Mouse (Mus musculus) forebrain, embryonic 13.5 days (tissue): ENCODE results near the gene Polr2b. TPM values are rescaled to one million over a fixed set of nuclear protein-coding genes. Genes with fewer than 3 reads are reported as not detected.
A peak's percentile ranks its signal among the peaks of the same experiment; 100 is the strongest.

Experiments
- ATAC-seq: fragments of 200-750 bp; cut with Nextera tagmentation; 2 replicates; pipeline ENCODE4 v1.8.0; 2017
- H3K27ac ChIP-seq: fragments of 300-500 bp; sonication (generic); 2 replicates; pipeline ENCODE4 v1.5.1; 2015; ENCODE audit warnings: inconsistent platforms, mild to moderate bottlenecking, moderate library complexity
- H3K27me3 ChIP-seq: fragments of 300-500 bp; sonication (generic); 2 replicates; pipeline ENCODE4 v1.6.1; 2015; ENCODE audit warnings: mild to moderate bottlenecking, inconsistent platforms
- H3K36me3 ChIP-seq: fragments of 300-500 bp; sonication (generic); 2 replicates; pipeline ENCODE4 v1.6.1; 2015; ENCODE audit warnings: mild to moderate bottlenecking, inconsistent platforms; ENCODE audit not compliant: poor library complexity, severe bottlenecking
- H3K4me1 ChIP-seq: fragments of 300-500 bp; sonication (generic); 2 replicates; pipeline ENCODE4 v1.6.1; 2015; ENCODE audit warnings: inconsistent platforms
- H3K4me2 ChIP-seq: fragments of 300-500 bp; sonication (generic); 2 replicates; pipeline ENCODE4 v1.6.1; 2015; ENCODE audit warnings: inconsistent platforms, mild to moderate bottlenecking, moderate library complexity
- H3K4me3 ChIP-seq: fragments of 300-500 bp; sonication (generic); 2 replicates; pipeline ENCODE4 v1.5.1; 2015; ENCODE audit warnings: mild to moderate bottlenecking, inconsistent platforms
- H3K9ac ChIP-seq: fragments of 300-500 bp; sonication (generic); 2 replicates; pipeline ENCODE4 v1.6.1; 2015; ENCODE audit warnings: mild to moderate bottlenecking, inconsistent platforms
- H3K9me3 ChIP-seq: fragments of 300-500 bp; sonication (generic); replicated peaks from 2 replicates; pipeline ENCODE4 v1.6.1; 2016; ENCODE audit warnings: inconsistent platforms
- WGBS: fragments of 180-500 bp; shearing (Covaris S2); methylation state at CpG from one replicate; pipeline ENCODE4 v1.1.7; 2015; 5-methylcytosine and 5-hydroxymethylcytosine counted together
- polyA plus RNA-seq: library from polyadenylated mRNA; unstranded; fragments of >200 nt; fragmentation: Nextera tagmentation; extraction: Ambion mirVana; gene quantifications from 2 replicates; pipeline ENCODE4 v1.2.1, GENCODE M21; 2015

The Polr2b gene
- polyA plus RNA-seq, 1 experiment from 2014 or later = 82.5 TPM

- H3K4me1 ChIP-seq = no peaks in the 10 kb centered on the region
- no peak for ATAC-seq
- no peak overlapping the region for H3K9ac ChIP-seq
- H3K4me2 ChIP-seq = no peak overlapping the region
- no peaks in the 10 kb centered on the region for H3K27me3 ChIP-seq
- no peaks in the 10 kb centered on the region for H3K36me3 ChIP-seq
- WGBS = 91% methylated on average over 5 of the region's 5 CpGs
- no peak overlapping the region for H3K4me3 ChIP-seq
- H3K9me3 ChIP-seq = no peaks in the 10 kb centered on the region
- H3K27ac ChIP-seq = no peak overlapping the region
Measured at GRCm38 (mm10) chr5:77383799-77384554, 74.0 kb downstream of the Polr2b start.

GRCm38 (mm10) chr5:77384724-77385123, 74.8 kb downstream of the Polr2b start:
- Histone ChIP-seq H3K9me3 (no peaks in the 10 kb centered on the region), H3K9ac (no peak overlapping the region), H3K36me3 (no peaks in the 10 kb centered on the region), H3K4me3 (no peak overlapping the region), H3K4me1 (no peaks in the 10 kb centered on the region), H3K27ac (no peak overlapping the region), H3K27me3 (no peaks in the 10 kb centered on the region), H3K4me2 (no peak overlapping the region)
- WGBS = 65% methylated on average over 9 of the region's 9 CpGs
- no peak for ATAC-seq

- Histone ChIP-seq H3K36me3 (no peaks in the 10 kb centered on the region), H3K9ac (no peak overlapping the region), H3K27me3 (no peaks in the 10 kb centered on the region), H3K4me2 (no peak overlapping the region), H3K9me3 (no peaks in the 10 kb centered on the region), H3K4me1 (no peaks in the 10 kb centered on the region), H3K4me3 (no peak overlapping the region), H3K27ac (no peak overlapping the region)
- WGBS = 90% methylated on average over 5 of the region's 5 CpGs
- no peak for ATAC-seq
Measured at GRCm38 (mm10) chr5:77385221-77385620, 75.3 kb downstream of the Polr2b start.

GRCm38 (mm10) chr5:77385900-77386595, 76.1 kb downstream of the Polr2b start:
- Histone ChIP-seq H3K27me3 (no peaks in the 10 kb centered on the region), H3K4me1 (no peaks in the 10 kb centered on the region), H3K9ac (no peak overlapping the region), H3K4me3 (no peak overlapping the region), H3K4me2 (no peak overlapping the region), H3K9me3 (no peaks in the 10 kb centered on the region), H3K27ac (no peak overlapping the region), H3K36me3 (no peaks in the 10 kb centered on the region)
- ATAC-seq = no peak
- WGBS = 87% methylated on average over 6 of the region's 6 CpGs

GRCm38 (mm10) chr5:77386596-77387413, 76.9 kb downstream of the Polr2b start:
- no peaks in the 10 kb centered on the region for H3K27me3 ChIP-seq
- H3K9ac ChIP-seq = no peak overlapping the region
- 81% methylated on average over 10 of the region's 10 CpGs for WGBS
- H3K9me3 ChIP-seq = no peaks in the 10 kb centered on the region
- no peaks in the 10 kb centered on the region for H3K4me1 ChIP-seq
- no peak overlapping the region for H3K27ac ChIP-seq
- no peak for ATAC-seq
- no peaks in the 10 kb centered on the region for H3K36me3 ChIP-seq
- H3K4me2 ChIP-seq = no peak overlapping the region
- H3K4me3 ChIP-seq = no peak overlapping the region

- WGBS = 89% methylated on average over 8 of the region's 8 CpGs
- no peak for ATAC-seq
- no peaks in the 10 kb centered on the region for H3K36me3 ChIP-seq
Measured at GRCm38 (mm10) chr5:77387414-77387704, 77.4 kb downstream of the Polr2b start.

GRCm38 (mm10) chr5:77388359-77388758, 78.4 kb downstream of the Polr2b start:
- H3K27me3 ChIP-seq = no peaks in the 10 kb centered on the region
- no peaks in the 10 kb centered on the region for H3K9me3 ChIP-seq
- H3K27ac ChIP-seq = no peak overlapping the region
- H3K9ac ChIP-seq = no peak overlapping the region
- 86% methylated on average over 6 of the region's 6 CpGs for WGBS
- H3K4me3 ChIP-seq = no peak overlapping the region
- no peaks in the 10 kb centered on the region for H3K36me3 ChIP-seq
- H3K4me2 ChIP-seq = no peak overlapping the region
- ATAC-seq = no peak
- H3K4me1 ChIP-seq = no peaks in the 10 kb centered on the region

More at GRCm38 (mm10) chr5:77387414-77387704, 77.4 kb downstream of the Polr2b start:
- Histone ChIP-seq H3K4me2 (no peak overlapping the region), H3K27me3 (no peaks in the 10 kb centered on the region), H3K4me3 (no peak overlapping the region), H3K9ac (no peak overlapping the region), H3K9me3 (no peaks in the 10 kb centered on the region), H3K4me1 (no peaks in the 10 kb centered on the region), H3K27ac (no peak overlapping the region)

- Histone ChIP-seq H3K27ac (no peak overlapping the region), H3K36me3 (no peaks in the 10 kb centered on the region), H3K9ac (no peak overlapping the region), H3K4me2 (no peak overlapping the region), H3K27me3 (no peaks in the 10 kb centered on the region), H3K9me3 (no peaks in the 10 kb centered on the region), H3K4me1 (no peaks in the 10 kb centered on the region), H3K4me3 (no peak overlapping the region)
- WGBS = 96% methylated on average over 2 of the region's 2 CpGs
- no peak for ATAC-seq
Measured at GRCm38 (mm10) chr5:77390272-77390671, 80.3 kb downstream of the Polr2b start.

- peaks cover 6% of the 10 kb centered on the region for H3K4me1 ChIP-seq
- 86% methylated on average over 10 of the region's 10 CpGs for WGBS
- H3K27me3 ChIP-seq = 0 out of 2 replicates have a peak, but pooled peaks cover 2% of the 10 kb centered on the region
- H3K4me3 ChIP-seq = no peak overlapping the region
- H3K27ac ChIP-seq = no peak overlapping the region
- no peak for ATAC-seq
- H3K4me2 ChIP-seq = no peak overlapping the region
- H3K9ac ChIP-seq = no peak overlapping the region
- H3K9me3 ChIP-seq = no peaks in the 10 kb centered on the region
- no peaks in the 10 kb centered on the region for H3K36me3 ChIP-seq
Measured at GRCm38 (mm10) chr5:77393094-77393619, 83.2 kb downstream of the Polr2b start.

GRCm38 (mm10) chr5:77393990-77394618, 84.2 kb downstream of the Polr2b start:
- Histone ChIP-seq H3K4me3 (no peak overlapping the region), H3K4me2 (no peak overlapping the region), H3K27me3 (0 out of 2 replicates have a peak, but pooled peaks cover 2% of the 10 kb centered on the region), H3K4me1 (peaks cover 8% of the 10 kb centered on the region), H3K36me3 (no peaks in the 10 kb centered on the region), H3K27ac (no peak overlapping the region), H3K9ac (no peak overlapping the region), H3K9me3 (no peaks in the 10 kb centered on the region)
- WGBS = 59% methylated on average over 9 of the region's 9 CpGs
- no peak for ATAC-seq

- ATAC-seq = peak; percentile 66; the same call in 1 of the 2 replicates
Measured at GRCm38 (mm10) chr5:77398285-77399057, 88.5 kb downstream of the Polr2b start.

More at GRCm38 (mm10) chr5:77398285-77399057, 88.5 kb downstream of the Polr2b start:
- H3K9ac ChIP-seq = no peak overlapping the region
- 57% methylated on average over 14 of the region's 14 CpGs for WGBS
- 0 out of 2 replicates have a peak, but pooled peaks cover 7% of the 10 kb centered on the region for H3K27me3 ChIP-seq
- no peaks in the 10 kb centered on the region for H3K36me3 ChIP-seq
- H3K4me3 ChIP-seq = no peak overlapping the region
- H3K4me1 ChIP-seq = peaks cover 8% of the 10 kb centered on the region
- no peak overlapping the region for H3K27ac ChIP-seq
- no peaks in the 10 kb centered on the region for H3K9me3 ChIP-seq
- no peak overlapping the region for H3K4me2 ChIP-seq
